Mouse (Mus musculus) embryonic facial prominence, embryonic 14.5 days (tissue): ENCODE results near the gene Dnm3. TPM values are rescaled to one million over a fixed set of nuclear protein-coding genes. Genes with fewer than 3 reads are reported as not detected.
A peak's percentile ranks its signal among the peaks of the same experiment; 100 is the strongest.

Source experiments
- ATAC-seq: fragments of 200-750 bp; cut with Nextera tagmentation; 2 replicates; pipeline ENCODE4 v1.8.0; 2017; ENCODE audit warnings: low read depth, moderate number of reproducible peaks, moderate TSS enrichment
- DNase-seq: peaks from one replicate; pipeline ENCODE4 v3.0.0-alpha.2; 2015; ENCODE audit warnings: low spot score
- H3K27ac ChIP-seq: fragments of 300-500 bp; sonication (generic); replicated peaks from 2 replicates; pipeline ENCODE4 v1.5.1; 2014; ENCODE audit warnings: low read depth, mild to moderate bottlenecking, low read length, moderate library complexity
- H3K27me3 ChIP-seq: fragments of 300-500 bp; sonication (generic); replicated peaks from 2 replicates; pipeline ENCODE4 v1.6.1; 2014; ENCODE audit warnings: low read length; ENCODE audit not compliant: control insufficient read depth, insufficient read depth
- H3K36me3 ChIP-seq: fragments of 300-500 bp; sonication (generic); 2 replicates; pipeline ENCODE4 v1.6.1; 2014; ENCODE audit warnings: low read length, mixed read lengths; ENCODE audit not compliant: control insufficient read depth, insufficient read depth
- H3K4me1 ChIP-seq: fragments of 300-500 bp; sonication (generic); 2 replicates; pipeline ENCODE4 v1.6.1; 2014; ENCODE audit warnings: antibody characterized with exemption, low read length; ENCODE audit not compliant: control insufficient read depth, insufficient read depth
- H3K4me2 ChIP-seq: fragments of 300-500 bp; sonication (generic); 2 replicates; pipeline ENCODE4 v1.6.1; 2014; ENCODE audit warnings: low read depth, mild to moderate bottlenecking, low read length, moderate library complexity, mixed read lengths
- H3K4me3 ChIP-seq: fragments of 300-500 bp; sonication (generic); 2 replicates; pipeline ENCODE4 v1.5.1; 2014; ENCODE audit warnings: low read depth, mild to moderate bottlenecking, low read length
- H3K9ac ChIP-seq: fragments of 300-500 bp; sonication (generic); 2 replicates; pipeline ENCODE4 v1.6.1; 2014; ENCODE audit warnings: low read depth, mild to moderate bottlenecking, low read length, moderate library complexity, mixed read lengths
- H3K9me3 ChIP-seq: fragments of 300-500 bp; sonication (generic); 2 replicates; pipeline ENCODE4 v1.6.1; 2016; ENCODE audit warnings: low read length; ENCODE audit not compliant: control insufficient read depth
- WGBS: fragments of 180-500 bp; shearing (Covaris S2); extraction: QIAGEN DNeasy Blood & Tissue Kit; methylation state at CpG from one replicate; pipeline ENCODE4 v1.1.7; 2014; 5-methylcytosine and 5-hydroxymethylcytosine counted together
- polyA plus RNA-seq: library from polyadenylated mRNA; unstranded; fragments of >200 nt; fragmentation: Nextera tagmentation; extraction: Ambion mirVana; gene quantifications from 2 replicates; pipeline ENCODE4 v1.2.1, GENCODE M21; 2014

Dnm3 gene
- polyA plus RNA-seq, 1 experiment from 2014 or later: 9.1 TPM

DNA sequence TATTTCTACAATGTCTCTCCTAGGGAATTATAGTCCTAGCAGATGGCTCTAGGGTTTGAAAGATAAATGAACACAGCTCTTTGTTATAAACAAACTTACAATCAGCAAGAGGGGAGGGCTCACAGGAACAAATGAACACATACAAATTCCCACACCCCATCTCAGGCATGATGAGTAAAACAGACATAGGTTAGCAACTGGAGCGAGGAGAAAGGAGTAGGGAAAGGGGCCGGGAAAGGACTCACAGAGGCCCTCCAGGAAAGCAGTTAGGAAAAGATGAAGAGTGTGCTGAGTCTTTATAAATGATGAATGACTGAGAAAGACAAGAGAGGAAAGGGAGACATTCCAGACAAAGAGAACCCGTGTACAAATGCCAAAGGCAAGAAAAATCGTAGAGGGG lies 175.4 kb downstream of the Dnm3 start:
- whole genome bisulfite sequencing: 40% methylated on average over 4 of the region's 4 CpGs
- ATAC-seq: no peak; the same call in 1 of the 2 replicates
- H3K27ac ChIP-seq: peak overlapping the region; percentile 59

DNA sequence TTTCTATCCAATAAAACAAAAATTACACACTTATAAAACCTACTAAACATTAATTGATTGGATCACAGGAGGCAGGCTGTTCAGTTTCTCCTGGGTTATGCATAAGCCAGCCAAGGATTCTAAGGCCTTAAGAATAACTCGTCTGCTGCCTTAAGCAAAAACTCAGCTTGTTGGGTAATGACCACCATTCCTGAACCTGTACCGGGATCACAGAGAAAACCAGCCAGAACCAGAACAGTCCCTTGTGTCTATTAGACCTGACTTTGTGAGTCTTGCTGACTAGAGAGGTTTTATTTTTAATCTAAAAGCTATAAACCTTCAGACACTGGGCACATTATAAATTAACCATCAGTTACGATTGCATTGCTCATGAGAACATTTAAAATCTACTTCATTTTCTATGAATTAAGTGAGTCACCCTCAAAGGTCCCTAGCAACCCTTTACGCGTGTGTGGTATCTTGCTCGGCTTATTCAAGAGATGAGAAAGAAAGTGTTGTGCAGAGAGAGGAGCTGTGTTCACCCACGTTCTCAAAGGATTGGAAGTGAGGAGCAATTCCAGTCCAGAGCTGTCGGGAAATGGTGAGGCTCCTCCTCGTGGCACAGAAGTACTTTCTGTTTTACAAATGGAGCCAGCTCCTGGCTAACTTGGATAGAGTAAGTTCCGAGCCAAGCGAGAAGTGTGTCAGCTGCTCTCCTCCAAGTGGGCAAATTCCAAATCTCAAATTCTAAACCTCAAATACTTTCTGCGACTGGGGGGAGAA lies 178.1 kb downstream of the Dnm3 start:
- Histone ChIP-seq H3K9ac (no peak overlapping the region), H3K27me3 (no peaks in the 10 kb centered on the region), H3K4me1 (peaks cover 20% of the 10 kb centered on the region), H3K27ac (peak overlapping the region; percentile 59; the same call in 1 of the 2 replicates), H3K36me3 (no peaks in the 10 kb centered on the region), H3K4me2 (no peak overlapping the region), H3K4me3 (no peak overlapping the region), H3K9me3 (no peaks in the 10 kb centered on the region)
- 68% methylated on average over 12 of the region's 12 CpGs for WGBS
- no peak for ATAC-seq
- DNase-seq: peak; percentile 61

More for the DNA sequence above, 175.4 kb downstream of the Dnm3 start:
- H3K4me1 ChIP-seq: peaks cover 25% of the 10 kb centered on the region
- no peaks in the 10 kb centered on the region for H3K27me3 ChIP-seq
- no peak overlapping the region for H3K4me3 ChIP-seq
- no peak overlapping the region for H3K4me2 ChIP-seq
- H3K9me3 ChIP-seq: no peaks in the 10 kb centered on the region
- DNase-seq: peak; percentile 60
- H3K36me3 ChIP-seq: no peaks in the 10 kb centered on the region
- H3K9ac ChIP-seq: no peak overlapping the region

GRCm38 (mm10) chr1:162298527-162298926 lies 179.3 kb downstream of the Dnm3 start:
- Histone ChIP-seq H3K4me3 (no peak overlapping the region), H3K36me3 (no peaks in the 10 kb centered on the region), H3K27me3 (no peaks in the 10 kb centered on the region), H3K9me3 (no peaks in the 10 kb centered on the region), H3K27ac (no peak overlapping the region), H3K4me1 (peaks cover 27% of the 10 kb centered on the region), H3K9ac (no peak overlapping the region), H3K4me2 (no peak overlapping the region)
- no peak for ATAC-seq
- 88% methylated on average over 3 of the region's 3 CpGs for WGBS
- DNase-seq: no peak

DNA sequence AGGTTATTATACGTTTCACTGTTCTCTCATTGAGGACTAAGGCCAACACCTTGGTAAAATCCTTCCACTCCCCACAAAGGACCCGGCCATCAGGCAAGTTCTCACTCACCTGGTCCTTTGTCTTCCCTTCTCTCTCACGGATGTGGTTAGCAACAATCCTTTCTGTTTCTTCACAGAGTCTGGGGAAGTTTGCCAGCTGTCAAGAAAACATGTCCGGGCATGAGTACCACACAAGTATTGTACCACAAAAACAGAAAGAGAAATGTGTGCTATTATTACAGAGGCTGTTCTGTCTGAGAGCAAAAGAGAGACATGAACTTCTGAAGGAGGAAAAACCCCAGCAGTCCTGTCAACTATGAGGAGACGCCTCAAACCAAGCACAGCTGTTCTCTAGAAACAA lies 182.4 kb downstream of the Dnm3 start:
- Histone ChIP-seq H3K36me3 (no peaks in the 10 kb centered on the region), H3K4me2 (no peak overlapping the region), H3K4me3 (no peak overlapping the region), H3K9ac (no peak overlapping the region), H3K27me3 (no peaks in the 10 kb centered on the region), H3K4me1 (0 out of 2 replicates have a peak, but pooled peaks cover 14% of the 10 kb centered on the region), H3K9me3 (no peaks in the 10 kb centered on the region), H3K27ac (peak overlapping the region; percentile 53)
- DNase-seq: peak; percentile 85
- whole genome bisulfite sequencing: 60% methylated on average over 5 of the region's 5 CpGs
- peak; percentile 67; the same call in 1 of the 2 replicates for ATAC-seq

GRCm38 (mm10) chr1:162294572-162294910 lies 183.3 kb downstream of the Dnm3 start:
- ATAC-seq (no peak), DNase-seq (no peak)
- Histone ChIP-seq H3K27ac (peak overlapping the region; percentile 53), H3K9ac (no peak overlapping the region), H3K27me3 (no peaks in the 10 kb centered on the region), H3K36me3 (no peaks in the 10 kb centered on the region), H3K4me2 (no peak overlapping the region), H3K4me3 (no peak overlapping the region), H3K9me3 (no peaks in the 10 kb centered on the region), H3K4me1 (0 out of 2 replicates have a peak, but pooled peaks cover 11% of the 10 kb centered on the region)
- WGBS: 77% methylated on average over 4 of the region's 4 CpGs

- Histone ChIP-seq H3K9me3 (no peaks in the 10 kb centered on the region), H3K9ac (no peak overlapping the region), H3K27ac (peak overlapping the region; percentile 53), H3K4me3 (no peak overlapping the region), H3K4me1 (0 out of 2 replicates have a peak, but pooled peaks cover 11% of the 10 kb centered on the region), H3K36me3 (no peaks in the 10 kb centered on the region), H3K27me3 (no peaks in the 10 kb centered on the region), H3K4me2 (no peak overlapping the region)
- ATAC-seq (0 out of 2 replicates have a peak, but pooled peaks have one; percentile 15), DNase-seq (peak; percentile 81)
- 56% methylated on average over 4 of the region's 4 CpGs for WGBS
Observed at GRCm38 (mm10) chr1:162293732-162294571, 183.9 kb downstream of the Dnm3 start.

DNA sequence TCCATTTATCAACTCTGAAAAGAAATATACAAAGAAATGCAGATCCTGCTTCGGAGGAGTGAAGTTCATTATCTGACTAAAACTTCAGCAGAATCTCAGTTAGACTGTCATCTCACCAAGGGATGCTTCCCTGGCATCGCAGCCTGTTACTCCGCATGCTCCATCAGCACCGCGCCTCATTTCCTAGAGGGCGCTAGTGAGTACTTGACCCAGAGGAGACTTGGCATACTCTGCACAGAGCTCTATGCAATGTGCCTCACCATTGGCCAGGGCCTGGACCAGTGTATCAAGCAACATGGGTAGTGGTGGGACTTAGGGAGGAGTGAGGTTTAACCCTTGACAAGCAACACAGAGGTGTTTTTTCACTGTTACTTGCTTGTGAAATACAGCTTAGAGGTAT lies 190.9 kb downstream of the Dnm3 start:
- no peak for DNase-seq
- no peak overlapping the region for H3K4me3 ChIP-seq
- no peak overlapping the region for H3K27ac ChIP-seq
- H3K36me3 ChIP-seq: no peaks in the 10 kb centered on the region
- no peak overlapping the region for H3K4me2 ChIP-seq
- H3K9me3 ChIP-seq: no peaks in the 10 kb centered on the region
- H3K27me3 ChIP-seq: no peaks in the 10 kb centered on the region
- no peak for ATAC-seq
- H3K9ac ChIP-seq: no peak overlapping the region
- WGBS: 54% methylated on average over 6 of the region's 6 CpGs
- H3K4me1 ChIP-seq: 0 out of 2 replicates have a peak, but pooled peaks cover 4% of the 10 kb centered on the region

DNA sequence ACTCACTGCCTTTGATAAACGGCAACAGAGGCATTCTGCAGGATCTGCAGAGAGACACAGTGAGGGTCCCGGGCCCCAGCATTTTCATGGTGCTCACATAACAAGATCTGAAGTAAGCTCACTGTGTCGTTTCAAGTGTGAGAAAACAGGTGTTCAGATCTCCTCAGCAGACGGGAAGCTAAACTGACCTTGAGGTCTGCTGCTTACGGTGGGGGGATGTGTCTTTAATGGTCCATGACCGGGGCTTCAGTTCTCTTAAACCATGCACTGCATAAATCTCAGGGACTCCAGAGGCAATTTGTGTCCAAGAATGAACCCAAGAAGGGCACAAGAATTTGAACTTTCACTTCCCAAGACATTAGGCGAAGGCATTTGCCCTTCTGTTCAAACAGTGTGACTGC lies 195.9 kb downstream of the Dnm3 start:
- H3K4me1 ChIP-seq: 0 out of 2 replicates have a peak, but pooled peaks cover 9% of the 10 kb centered on the region
- ATAC-seq (peak; percentile 80), DNase-seq (peak; percentile 81)
- H3K27ac ChIP-seq: peak overlapping the region; percentile 35
- H3K27me3 ChIP-seq: no peaks in the 10 kb centered on the region
- H3K9ac ChIP-seq: no peak overlapping the region
- no peak overlapping the region for H3K4me2 ChIP-seq
- H3K4me3 ChIP-seq: no peak overlapping the region
- H3K36me3 ChIP-seq: no peaks in the 10 kb centered on the region
- no peaks in the 10 kb centered on the region for H3K9me3 ChIP-seq
- WGBS: 21% methylated on average over 7 of the region's 7 CpGs
